Mouse (Mus musculus) cerebellum, adult 11-12 months (tissue): ENCODE data around the gene Krtap4-6.
"Not testable (repeated sequence)": the region's sequence is repeated elsewhere in the genome, so short reads cannot be mapped to it uniquely, and the experiment has no call there.

Experiments
- DNase-seq: peaks from one replicate; pipeline ENCODE4 v3.0.0; 2022

Krtap4-6 gene

GRCm38 (mm10) chr11:99665860-99666259 is at the start of gene Krtap4-6:
Krtap4-6 (minus strand) TSS chr11:99665960.
- no peak for DNase-seq

DNA sequence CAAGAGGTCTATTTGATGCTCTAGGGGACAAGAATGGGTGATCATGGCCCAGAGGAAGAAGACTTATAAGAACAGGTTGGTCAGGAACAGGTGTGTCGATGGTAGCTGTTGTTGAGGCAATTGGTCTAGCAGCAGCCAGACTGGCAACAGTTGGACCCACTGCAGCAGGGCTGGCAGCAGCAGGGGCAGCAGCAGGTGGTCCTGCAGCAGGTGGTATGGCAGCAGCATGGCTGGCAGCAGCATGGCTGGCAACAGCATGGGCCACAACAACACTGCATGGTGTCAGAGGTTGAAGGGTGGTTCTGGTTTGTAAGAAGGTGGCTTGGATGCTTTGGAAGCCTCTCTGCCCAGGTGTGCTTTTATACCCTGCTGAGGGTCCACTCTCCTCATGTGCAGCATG is 24.7 kb upstream of the Krtap4-6 start, which contains the start of gene Gm14190:
Gene Gm14190 (minus strand): TSS at position 278 of the 400 bp plus-strand sequence.
- DNase-seq: no peak

DNA sequence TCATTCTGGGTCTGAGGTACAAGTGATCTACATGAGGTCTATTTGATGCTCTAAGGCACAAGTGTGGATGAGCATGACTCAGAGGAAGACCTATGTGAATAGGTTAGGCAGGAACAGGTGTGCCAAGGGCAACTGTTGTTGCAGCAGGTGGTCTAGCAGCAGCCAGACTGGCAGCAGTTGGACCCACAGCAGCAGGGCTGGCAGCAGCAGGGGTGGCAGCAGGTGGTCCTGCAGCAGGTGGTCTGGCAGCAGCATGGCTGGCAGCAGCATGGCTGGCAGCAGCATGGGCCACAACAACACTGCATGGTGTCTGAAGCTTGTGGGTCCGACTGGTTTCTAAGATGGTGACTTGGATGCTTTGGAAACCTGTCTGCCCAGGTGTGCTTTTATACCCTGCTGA is 19.5 kb upstream of the Krtap4-6 start:
- DNase-seq: not testable (repeated sequence)

DNA sequence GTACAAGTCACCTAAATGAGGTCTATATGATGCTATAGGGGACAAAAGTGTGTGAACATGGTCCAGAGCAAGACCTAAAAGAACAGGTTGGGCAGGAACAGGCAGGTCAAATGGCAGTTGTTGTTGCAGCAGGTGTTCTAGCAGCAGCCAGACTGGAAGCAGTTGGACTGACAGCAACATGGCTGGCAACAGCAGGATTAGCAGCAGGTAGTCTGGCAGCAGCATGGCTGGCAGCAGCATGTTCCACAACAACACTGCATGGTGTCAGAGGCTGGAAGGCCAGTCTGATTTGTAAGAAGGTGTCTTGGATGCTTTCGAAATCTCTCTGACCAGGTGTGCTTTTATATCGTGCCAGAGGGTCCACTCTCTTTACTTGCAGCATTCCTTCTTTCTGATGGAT is 17.7 kb upstream of the Krtap4-6 start:
- DNase-seq: no peak

GRCm38 (mm10) chr11:99662802-99663201 is 3.0 kb downstream of the Krtap4-6 start:
- DNase-seq: no peak

GRCm38 (mm10) chr11:99659256-99659655 is 6.5 kb downstream of the Krtap4-6 start:
- no peak for DNase-seq

GRCm38 (mm10) chr11:99658467-99659010 is 7.2 kb downstream of the Krtap4-6 start, which contains the start of gene Gm11563:
Gm11563 (minus strand) TSS chr11:99658960.
- peak; percentile 1 for DNase-seq

DNA sequence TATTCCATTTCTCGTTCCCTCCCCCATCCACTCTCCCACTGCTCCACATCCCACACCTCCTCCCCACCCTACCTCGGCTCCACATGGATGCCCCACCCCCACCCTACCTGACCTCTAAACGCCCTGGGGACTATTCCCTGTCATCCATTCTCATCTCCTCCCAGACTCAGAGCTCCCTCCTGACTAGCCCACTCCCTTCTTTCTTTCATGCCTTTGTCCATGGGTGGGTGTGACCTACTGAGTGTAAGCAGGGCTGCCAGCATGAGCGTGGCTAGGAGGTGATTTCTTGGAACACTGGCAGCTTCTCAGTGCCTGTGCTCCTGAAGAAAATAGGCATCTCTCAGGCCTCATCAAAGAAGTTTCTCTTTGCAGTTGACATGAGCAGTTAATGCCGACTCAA is 8.7 kb downstream of the Krtap4-6 start:
- no peak for DNase-seq

DNA sequence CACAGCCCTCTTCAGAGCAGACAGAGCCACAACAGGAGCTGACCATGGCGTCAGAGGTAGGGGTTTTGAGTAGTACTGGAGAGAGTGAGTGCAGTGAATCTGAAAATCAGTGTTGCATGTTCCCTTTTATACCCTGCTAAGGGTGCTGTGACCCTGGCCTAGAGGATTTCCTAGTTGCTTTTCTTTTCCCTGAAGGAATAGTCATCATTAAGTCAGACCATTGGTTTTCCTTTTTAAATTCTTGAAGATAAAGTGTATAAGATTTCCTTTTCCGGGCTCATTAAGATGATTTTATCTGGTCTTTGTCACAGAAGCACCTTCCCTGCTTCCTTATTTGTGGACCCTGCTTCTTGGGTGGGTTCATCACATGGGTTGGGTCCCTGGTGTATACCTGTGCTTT is 15.6 kb downstream of the Krtap4-6 start, which contains the start of gene Gm11555:
Gene Gm11555 (minus strand): TSS at position 101 of the 400 bp plus-strand sequence.
- DNase-seq: no peak

GRCm38 (mm10) chr11:99646444-99646843 is 19.3 kb downstream of the Krtap4-6 start:
- DNase-seq: no peak

- no peak for DNase-seq
Observed at GRCm38 (mm10) chr11:99644351-99644750, 21.4 kb downstream of the Krtap4-6 start.

GRCm38 (mm10) chr11:99643635-99644139 is 22.1 kb downstream of the Krtap4-6 start, which contains the start of gene Krtap4-7:
Krtap4-7 (minus strand) TSS chr11:99644089.
- DNase-seq: not testable (repeated sequence)

GRCm38 (mm10) chr11:99640926-99641325 is 24.8 kb downstream of the Krtap4-6 start:
- DNase-seq: no peak

GRCm38 (mm10) chr11:99637086-99637485 is 28.7 kb downstream of the Krtap4-6 start:
- DNase-seq: no peak

GRCm38 (mm10) chr11:99634653-99635134 is 31.1 kb downstream of the Krtap4-6 start, which contains the start of gene Krtap4-2:
Krtap4-2 (minus strand) TSS chr11:99635084.
- DNase-seq: no peak

DNA sequence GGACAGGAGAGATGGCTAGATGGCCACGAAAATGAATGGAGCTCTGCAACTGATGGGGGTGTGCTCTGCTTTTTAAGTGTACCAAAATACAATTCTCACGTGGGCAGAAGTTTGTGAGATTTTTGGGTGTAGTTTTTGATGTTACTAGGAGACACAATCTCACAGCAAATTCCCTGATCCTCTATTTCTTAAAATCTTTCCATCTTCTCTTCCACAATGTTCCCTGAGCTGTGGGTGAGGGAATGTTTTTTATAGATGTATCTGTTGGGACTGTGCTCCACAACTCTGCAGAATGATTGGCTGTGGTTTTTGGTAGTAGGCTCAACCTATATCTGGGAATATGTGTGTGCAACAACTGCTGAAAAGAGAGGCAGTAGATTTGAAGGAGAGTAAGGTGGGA is 32.5 kb downstream of the Krtap4-6 start:
- no peak for DNase-seq

- DNase-seq: no peak
Observed at GRCm38 (mm10) chr11:99630890-99631289, 34.9 kb downstream of the Krtap4-6 start.

DNA sequence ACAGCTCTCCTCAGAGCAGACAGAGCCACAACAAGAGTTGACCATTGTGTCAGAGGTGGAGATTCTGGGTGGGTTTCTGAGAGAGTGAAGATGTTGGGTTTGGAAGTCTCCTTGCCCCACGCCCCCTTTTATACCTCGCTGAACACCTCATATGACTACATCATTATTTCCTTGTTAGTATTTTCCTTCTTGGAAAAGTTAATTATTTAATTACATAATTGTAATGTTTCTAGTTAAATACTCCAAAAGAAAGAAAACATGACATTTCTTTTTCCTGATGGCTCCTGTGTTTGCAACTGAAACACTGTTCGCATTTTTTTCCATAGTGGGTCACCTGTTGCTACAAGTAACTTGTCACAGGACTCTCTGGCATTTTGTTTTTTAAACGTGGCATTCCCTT is 37.6 kb downstream of the Krtap4-6 start, which contains the start of gene Krtap4-1:
Gene Krtap4-1 (minus strand): TSS at position 101 of the 400 bp plus-strand sequence.
- DNase-seq: no peak

- DNase-seq: no peak
Observed at GRCm38 (mm10) chr11:99620335-99620734, 45.4 kb downstream of the Krtap4-6 start, which contains the start of gene Gm11562. Gm11562 (minus strand) TSS chr11:99620435.
